Mouse (Mus musculus) intestine, postnatal 0 days (tissue): ENCODE data around the gene Kcnip4. TPM values are rescaled to one million over a fixed set of nuclear protein-coding genes. Genes with fewer than 3 reads are reported as not detected.

ENCODE experiments used
- ATAC-seq: fragments of 200-750 bp; cut with Nextera tagmentation; 2 replicates; pipeline ENCODE4 v1.8.0; 2017; ENCODE audit warnings: mild to moderate bottlenecking, moderate TSS enrichment, moderate library complexity
- H3K27ac ChIP-seq: fragments of 300-500 bp; sonication (generic); 2 replicates; pipeline ENCODE4 v1.5.1; 2014; ENCODE audit warnings: mild to moderate bottlenecking, low read depth, low read length, moderate library complexity
- H3K27me3 ChIP-seq: fragments of 300-500 bp; sonication (generic); replicated peaks from 2 replicates; pipeline ENCODE4 v1.6.1; 2014; ENCODE audit warnings: low read length, mixed read lengths; ENCODE audit not compliant: control insufficient read depth, insufficient read depth
- H3K36me3 ChIP-seq: fragments of 300-500 bp; sonication (generic); 2 replicates; pipeline ENCODE4 v1.6.1; 2014; ENCODE audit warnings: mild to moderate bottlenecking, moderate library complexity; ENCODE audit not compliant: control insufficient read depth, insufficient read depth
- H3K4me1 ChIP-seq: fragments of 300-500 bp; sonication (generic); replicated peaks from 2 replicates; pipeline ENCODE4 v1.6.1; 2014; ENCODE audit warnings: antibody characterized with exemption, low read length, mixed read lengths; ENCODE audit not compliant: control insufficient read depth, insufficient read depth
- H3K4me2 ChIP-seq: fragments of 300-500 bp; sonication (generic); replicated peaks from 2 replicates; pipeline ENCODE4 v1.6.1; 2014; ENCODE audit warnings: low read depth, mild to moderate bottlenecking, moderate library complexity
- H3K4me3 ChIP-seq: fragments of 300-500 bp; sonication (generic); 2 replicates; pipeline ENCODE4 v1.5.1; 2014; ENCODE audit warnings: low read depth, low read length
- H3K9ac ChIP-seq: fragments of 300-500 bp; sonication (generic); 2 replicates; pipeline ENCODE4 v1.6.1; 2014; ENCODE audit warnings: mild to moderate bottlenecking, low read depth, low read length
- H3K9me3 ChIP-seq: fragments of 300-500 bp; sonication (generic); 2 replicates; pipeline ENCODE4 v1.6.1; 2016; ENCODE audit warnings: mixed run types; ENCODE audit not compliant: control insufficient read depth
- CTCF ChIP-seq: sonication (generic); IDR thresholded peaks from 2 replicates; pipeline ENCODE4 v1.5.1; 2016; ENCODE audit warnings: low read depth, mild to moderate bottlenecking, control low read depth, antibody characterized with exemption, moderate library complexity
- WGBS: fragments of 180-500 bp; shearing (Covaris S2); extraction: QIAGEN DNeasy Blood & Tissue Kit; methylation state at CpG from one replicate; pipeline ENCODE4 v1.1.7; 2014; 5-methylcytosine and 5-hydroxymethylcytosine counted together
- polyA plus RNA-seq: library from polyadenylated mRNA; unstranded; fragments of >200 nt; fragmentation: Nextera tagmentation; extraction: Ambion mirVana; gene quantifications from 2 replicates; pipeline ENCODE4 v1.2.1, GENCODE M21; 2015

The Kcnip4 gene
- polyA plus RNA-seq, 1 experiment from 2014 or later, result 1.5 TPM

- TF ChIP-seq CTCF, result no peak
- ATAC-seq, result no peak
- no peak overlapping the region for H3K9ac ChIP-seq
- H3K4me3 ChIP-seq, result no peak overlapping the region
- no peak overlapping the region for H3K27ac ChIP-seq
- no peak overlapping the region for H3K4me2 ChIP-seq
- no peaks in the 10 kb centered on the region for H3K4me1 ChIP-seq
- WGBS, result 70% methylated on average over 3 of the region's 3 CpGs
- H3K9me3 ChIP-seq, result no peaks in the 10 kb centered on the region
- no peaks in the 10 kb centered on the region for H3K27me3 ChIP-seq
- peaks cover 8% of the 10 kb centered on the region for H3K36me3 ChIP-seq
Observed at GRCm38 (mm10) chr5:48402497-48402896, 1122.2 kb downstream of the Kcnip4 start.

GRCm38 (mm10) chr5:48371890-48372766 lies 1152.6 kb downstream of the Kcnip4 start:
- Histone ChIP-seq H3K27ac (peak overlapping the region; percentile 31; the same call in 1 of the 2 replicates), H3K4me2 (peak overlapping the region; percentile 71), H3K4me1 (0 out of 2 replicates have a peak, but pooled peaks cover 7% of the 10 kb centered on the region), H3K4me3 (peak overlapping the region; percentile 77), H3K9me3 (no peaks in the 10 kb centered on the region), H3K27me3 (no peaks in the 10 kb centered on the region), H3K36me3 (peaks cover 25% of the 10 kb centered on the region), H3K9ac (peak overlapping the region; percentile 63)
- ATAC-seq, result peak; percentile 100
- under 1% methylated on average over 44 of the region's 44 CpGs for WGBS
- TF ChIP-seq CTCF, result no peak

GRCm38 (mm10) chr5:48349309-48349708 lies 1175.4 kb downstream of the Kcnip4 start:
- H3K4me2 ChIP-seq, result no peak overlapping the region
- no peak overlapping the region for H3K27ac ChIP-seq
- H3K9ac ChIP-seq, result no peak overlapping the region
- no peaks in the 10 kb centered on the region for H3K36me3 ChIP-seq
- H3K4me3 ChIP-seq, result no peak overlapping the region
- H3K4me1 ChIP-seq, result no peaks in the 10 kb centered on the region
- 91% methylated on average over 1 of the region's 1 CpGs for WGBS
- no peaks in the 10 kb centered on the region for H3K27me3 ChIP-seq
- no peaks in the 10 kb centered on the region for H3K9me3 ChIP-seq
- ATAC-seq, result no peak
- TF ChIP-seq CTCF, result no peak

DNA sequence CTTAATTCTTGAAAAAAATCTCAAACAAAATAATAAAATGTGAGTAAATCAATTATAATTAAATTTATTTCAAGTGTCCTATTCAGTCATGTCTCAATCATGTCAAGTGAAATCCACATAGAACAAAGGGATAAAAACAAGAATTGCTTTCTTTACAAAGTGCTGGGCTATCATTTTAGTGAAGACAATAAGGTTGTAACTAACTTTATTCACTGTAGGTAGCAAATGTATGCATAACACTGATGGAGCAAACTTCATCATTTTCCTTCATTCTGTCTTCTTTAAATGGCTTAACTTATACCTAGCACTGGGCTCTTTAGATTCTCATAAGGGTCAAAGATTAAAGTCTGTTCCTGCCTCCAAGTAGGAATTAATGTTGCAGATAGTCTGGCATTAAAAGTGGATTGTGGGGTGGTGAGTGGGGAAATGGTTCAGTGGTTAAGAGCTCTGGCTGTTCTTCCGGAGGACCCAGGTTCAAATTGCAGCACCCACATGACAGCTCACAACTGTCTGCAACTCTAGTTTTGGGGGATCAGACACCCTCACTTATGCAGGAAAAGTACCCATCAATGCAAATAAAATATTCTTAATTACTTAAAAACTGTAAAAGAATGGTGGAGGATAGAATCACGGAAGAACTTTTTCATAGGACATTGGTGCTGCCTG lies 1178.6 kb downstream of the Kcnip4 start:
- Histone ChIP-seq H3K27me3 (no peaks in the 10 kb centered on the region), H3K4me2 (no peak overlapping the region), H3K4me1 (no peaks in the 10 kb centered on the region), H3K4me3 (no peak overlapping the region), H3K36me3 (no peaks in the 10 kb centered on the region), H3K9ac (no peak overlapping the region), H3K9me3 (no peaks in the 10 kb centered on the region), H3K27ac (no peak overlapping the region)
- WGBS, result 91% methylated on average over 2 of the region's 2 CpGs
- no peak for TF ChIP-seq CTCF
- ATAC-seq, result no peak

DNA sequence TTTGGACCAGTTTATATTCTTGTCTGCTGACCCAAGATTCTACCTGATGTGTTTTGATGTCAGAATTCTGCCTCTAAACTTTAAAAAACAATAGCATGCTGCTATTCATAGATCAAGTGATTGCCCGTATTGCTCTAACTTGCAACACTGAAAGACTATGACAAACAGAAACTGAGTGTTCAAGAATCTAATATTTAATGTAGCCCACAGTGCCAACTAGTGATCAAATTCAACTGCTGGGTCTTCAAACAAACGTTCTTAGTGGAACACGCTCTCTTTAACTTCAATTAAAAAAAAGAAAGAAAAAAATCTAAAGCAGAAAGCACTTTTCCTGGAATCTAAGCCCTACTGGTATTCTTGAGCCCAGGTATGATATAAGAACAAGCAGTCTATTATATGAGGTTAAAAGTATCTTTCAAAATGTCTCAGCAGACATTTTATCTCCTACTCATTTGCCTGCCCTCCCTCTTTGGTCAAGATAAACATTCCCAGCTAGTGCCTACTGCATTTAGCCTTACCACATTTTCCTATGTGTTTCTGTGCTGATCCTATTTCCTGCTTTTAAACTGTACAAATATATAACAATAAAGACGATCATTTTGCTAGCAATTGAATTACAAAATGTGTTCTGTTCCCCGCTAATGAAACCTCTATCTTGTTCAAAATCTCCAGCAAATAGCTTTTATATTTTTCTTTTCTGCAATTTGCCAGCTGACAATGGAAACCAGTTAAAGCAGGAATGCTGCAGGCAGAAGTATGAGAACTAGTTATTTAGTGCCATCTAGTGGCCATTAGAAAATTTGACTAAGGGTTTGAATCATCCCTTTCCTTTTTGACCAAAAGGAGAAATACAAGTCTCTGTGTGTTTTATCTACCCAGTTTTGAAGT lies 1179.4 kb downstream of the Kcnip4 start:
- TF ChIP-seq CTCF, result peak; percentile 72
- Histone ChIP-seq H3K4me1 (no peaks in the 10 kb centered on the region), H3K27me3 (no peaks in the 10 kb centered on the region), H3K27ac (no peak overlapping the region), H3K4me2 (no peak overlapping the region), H3K9me3 (no peaks in the 10 kb centered on the region), H3K36me3 (no peaks in the 10 kb centered on the region), H3K9ac (no peak overlapping the region), H3K4me3 (no peak overlapping the region)
- no peak for ATAC-seq
- WGBS, result 44% methylated on average over 5 of the region's 5 CpGs
